Mouse (Mus musculus) common myeloid progenitor, adult 5-6 weeks (primary cell): ENCODE measurements around the gene Slc22a20. TPM values are rescaled to one million over a fixed set of nuclear protein-coding genes. Genes with fewer than 3 reads are reported as not detected.

Source experiments
- ATAC-seq: replicated peaks from 2 replicates; pipeline ENCODE4 v1.8.0; 2016; ENCODE audit warnings: low read depth, mild to moderate bottlenecking, moderate TSS enrichment, inconsistent platforms; ENCODE audit not compliant: poor library complexity, severe bottlenecking
- total RNA-seq: library from RNA; stranded (forward); fragments of 200-1000, 187-1606 nt; gene quantifications from 2 replicates; pipeline ENCODE4 v1.2.3, GENCODE M21; 2017

Gene Slc22a20
- total RNA-seq, 1 experiment from 2014 or later, result not detected

GRCm38 (mm10) chr19:5954031-5954710 lies 31.8 kb downstream of the Slc22a20 start:
- ATAC-seq, result no peak

- no peak for ATAC-seq
Observed at GRCm38 (mm10) chr19:5953201-5953770, 32.7 kb downstream of the Slc22a20 start.

GRCm38 (mm10) chr19:5952071-5952691 lies 33.8 kb downstream of the Slc22a20 start:
- no peak for ATAC-seq

GRCm38 (mm10) chr19:5951631-5952030 lies 34.3 kb downstream of the Slc22a20 start:
- no peak for ATAC-seq

- ATAC-seq, result no peak
Observed at GRCm38 (mm10) chr19:5950218-5950617, 35.7 kb downstream of the Slc22a20 start.

GRCm38 (mm10) chr19:5945891-5946290 lies 40.1 kb downstream of the Slc22a20 start:
- ATAC-seq, result no peak

GRCm38 (mm10) chr19:5945027-5945426 lies 40.9 kb downstream of the Slc22a20 start:
- ATAC-seq, result 0 out of 2 replicates have a peak, but pooled peaks have one; percentile 22

GRCm38 (mm10) chr19:5944145-5944544 lies 41.8 kb downstream of the Slc22a20 start:
- no peak for ATAC-seq

- no peak for ATAC-seq
Observed at GRCm38 (mm10) chr19:5943404-5943803, 42.5 kb downstream of the Slc22a20 start.

GRCm38 (mm10) chr19:5942581-5942980 lies 43.4 kb downstream of the Slc22a20 start:
- no peak for ATAC-seq

- no peak for ATAC-seq
Observed at GRCm38 (mm10) chr19:5940656-5941055, 45.3 kb downstream of the Slc22a20 start.

GRCm38 (mm10) chr19:5940173-5940572 lies 45.8 kb downstream of the Slc22a20 start:
- no peak for ATAC-seq

GRCm38 (mm10) chr19:5939715-5940114 lies 46.2 kb downstream of the Slc22a20 start:
- ATAC-seq, result no peak

GRCm38 (mm10) chr19:5938516-5938915 lies 47.4 kb downstream of the Slc22a20 start:
- ATAC-seq, result no peak

GRCm38 (mm10) chr19:5937836-5938406 lies 48.0 kb downstream of the Slc22a20 start:
- ATAC-seq, result peak; percentile 82

GRCm38 (mm10) chr19:5937095-5937835 lies 48.7 kb downstream of the Slc22a20 start:
- no peak; the same call in 1 of the 2 replicates for ATAC-seq

GRCm38 (mm10) chr19:5935691-5936090 lies 50.3 kb downstream of the Slc22a20 start:
- no peak for ATAC-seq

GRCm38 (mm10) chr19:5935266-5935665 lies 50.7 kb downstream of the Slc22a20 start:
- no peak for ATAC-seq

GRCm38 (mm10) chr19:5929634-5930596 lies 56.0 kb downstream of the Slc22a20 start:
- peak; percentile 37; the same call in 1 of the 2 replicates for ATAC-seq
